ENCODE assay signal across 9 mouse cellular contexts in the genomic region with DNA sequence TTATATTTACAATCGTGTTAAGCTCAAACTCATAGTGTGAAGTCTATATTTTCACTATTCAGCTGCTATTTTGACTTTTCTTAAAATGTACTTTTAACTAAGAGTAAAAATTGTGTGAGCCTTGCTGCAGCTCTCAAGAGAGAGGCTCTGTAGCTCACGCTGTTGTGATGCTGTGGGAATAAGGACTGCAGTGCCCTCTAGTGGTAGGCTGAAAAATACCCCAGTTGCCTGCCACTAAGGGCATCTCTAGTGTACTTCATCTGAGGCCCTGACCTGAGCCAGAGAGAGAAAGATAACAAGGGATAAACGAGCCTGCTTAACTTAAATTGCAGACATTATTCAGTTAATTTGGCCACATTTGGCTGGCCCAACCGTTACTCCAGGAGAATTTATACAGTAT.
DNase-seq lines count a peak whose midpoint lies in the region; ATAC-seq and TF ChIP-seq lines count a peak whose summit lies in the region.
"Had no signal": no experiment of that assay in that cellular context is flagged by ENCODE, and none has a peak within 500 bp of the region (broad histone marks: within the 10 kb centered on the region; RNA-seq: fewer than 3 reads in every experiment).

No protein-coding gene starts in this region.

- H3K4me3 ChIP-seq in bone marrow, adult 2 months (replicated peaks; ENCODE audit: control insufficient read depth, low read depth, low read length) = no peak overlapping the region
- H3K4me3 ChIP-seq in hindbrain, embryonic 16.5 days (ENCODE audit: low read length) = no peak overlapping the region
- H3K4me3 ChIP-seq: limb, embryonic 15.5 days had no signal

- peak; percentile 94 for ATAC-seq in erythroid progenitor cell, adult 5-6 weeks (replicated peaks; ENCODE audit: low FRiP score, poor library complexity, severe bottlenecking)
- peak; percentile 52; the same call in 1 of the 2 replicates for ATAC-seq in hindbrain, embryonic 16.5 days
- ATAC-seq in megakaryocyte progenitor cell, adult 5-6 weeks (replicated peaks; ENCODE audit: poor library complexity) = peak; percentile 99

- DNase-seq in layer of hippocampus, adult 11-12 months (ENCODE audit: low spot score) = peak; percentile 72
- no peak for DNase-seq in layer of hippocampus, adult 9-10 months (ENCODE audit: low spot score)
- DNase-seq in left cerebral cortex, adult 18-20 months (ENCODE audit: low spot score in 2 of 2) = peak; percentile 45 to 51
- DNase-seq in spleen, postnatal 4 days (ENCODE audit: low spot score in 2 of 2) = peak; percentile 47 to 78

- WGBS in bone marrow, adult 2 months = 31% methylated on average over 4 of the region's 4 CpGs
- WGBS in hindbrain, embryonic 16.5 days = 49% methylated on average over 4 of the region's 4 CpGs

- H3K36me3 ChIP-seq in hindbrain, embryonic 16.5 days (ENCODE audit: control insufficient read depth, insufficient read depth, low read length) = peaks cover 17% of the 10 kb centered on the region

- no peak overlapping the region for H3K9ac ChIP-seq in hindbrain, embryonic 16.5 days (ENCODE audit: low read depth, low read length)
- H3K9ac ChIP-seq: limb, embryonic 15.5 days had no signal

- peak; percentile 86 for TF ChIP-seq CTCF in bone marrow, adult 2 months (IDR thresholded peaks at IDR 0.05; ENCODE audit: control insufficient read depth, insufficient read depth, low read length)

- no peaks in the 10 kb centered on the region for H3K9me3 ChIP-seq in hindbrain, embryonic 16.5 days (ENCODE audit: control insufficient read depth, low read length)
- H3K9me3 ChIP-seq: limb, embryonic 15.5 days had no signal

- H3K4me1 ChIP-seq in bone marrow, adult 2 months (ENCODE audit: control insufficient read depth, insufficient read depth, low read length) = no peaks in the 10 kb centered on the region
- no peaks in the 10 kb centered on the region for H3K4me1 ChIP-seq in hindbrain, embryonic 16.5 days (ENCODE audit: control insufficient read depth, insufficient read depth, low read depth, low read length)
- H3K4me1 ChIP-seq: limb, embryonic 15.5 days had no signal

- no peak for TF ChIP-seq POLR2A in bone marrow, adult 2 months (IDR thresholded peaks at IDR 0.05; ENCODE audit: borderline replicate concordance, control insufficient read depth, low read depth, low read length)

- H3K4me2 ChIP-seq in hindbrain, embryonic 16.5 days (ENCODE audit: low read length) = no peak overlapping the region
- H3K4me2 ChIP-seq: limb, embryonic 15.5 days had no signal

- H3K27ac ChIP-seq in bone marrow, adult 2 months (ENCODE audit: control insufficient read depth, insufficient read depth, low read depth, low read length, poor library complexity) = no peak overlapping the region
- no peak overlapping the region for H3K27ac ChIP-seq in hindbrain, embryonic 16.5 days (ENCODE audit: low read depth, low read length)
- H3K27ac ChIP-seq: limb, embryonic 15.5 days had no signal

- no peaks in the 10 kb centered on the region for H3K27me3 ChIP-seq in hindbrain, embryonic 16.5 days (replicated peaks; ENCODE audit: control insufficient read depth, insufficient read depth, low read length)
- H3K27me3 ChIP-seq: limb, embryonic 15.5 days had no signal
